Mouse (Mus musculus) testis, adult 10 weeks (tissue): Measurements from ENCODE around the gene Zfp326. TPM values are rescaled to one million over a fixed set of nuclear protein-coding genes. Genes with fewer than 3 reads are reported as not detected.

Experiments used
- polyA plus RNA-seq: library from polyadenylated mRNA; stranded (reverse); fragments of 350-450 nt; fragmentation: Illumina TruSeq; extraction: RNeasy Lipid Tissue Mini Kit (QIAGEN cat#74804); gene quantifications from one replicate; pipeline ENCODE4 v1.2.3, GENCODE M21; 2014; ENCODE audit warnings: low read depth, low replicate concordance

Gene Zfp326
- polyA plus RNA-seq: 81.1 TPM

GRCm38 (mm10) chr5:105876068-105876924, at the start of gene Zfp326:
Gene Zfp326, plus strand, starts transcription at chr5:105876565.

Other genes with a start within 250 kb of the Zfp326 start
- gene Lrrc8d, start 176.6 kb upstream of the Zfp326 start, polyA plus RNA-seq: 5.2 TPM